8 mouse cellular contexts compared by ENCODE assay signal in genomic region chr7:44553196-44553764, GRCm38 (mm10). TPM values are rescaled to one million over a fixed set of nuclear protein-coding genes. Genes with fewer than 3 reads are reported as not detected.
DNase-seq lines count a peak whose midpoint lies in the region; ATAC-seq lines count a peak whose summit lies in the region.

No protein-coding gene starts in this region.

- peaks cover 10% of the 10 kb centered on the region for H3K36me3 ChIP-seq in forebrain, embryonic 16.5 days (ENCODE audit: control insufficient read depth, insufficient read depth)
- H3K36me3 ChIP-seq in hindbrain, embryonic 14.5 days (replicated peaks; ENCODE audit: control insufficient read depth, insufficient read depth) = peaks cover 28% of the 10 kb centered on the region

- H3K9me3 ChIP-seq in forebrain, embryonic 16.5 days (ENCODE audit: control insufficient read depth, low read length) = no peaks in the 10 kb centered on the region
- no peaks in the 10 kb centered on the region for H3K9me3 ChIP-seq in hindbrain, embryonic 14.5 days (ENCODE audit: control insufficient read depth, low read length)

- H3K4me3 ChIP-seq in forebrain, embryonic 16.5 days (replicated peaks; ENCODE audit: low read length) = peak overlapping the region; percentile 69
- H3K4me3 ChIP-seq in hindbrain, embryonic 14.5 days (replicated peaks; ENCODE audit: low read length) = peak overlapping the region; percentile 68

- peaks cover 3% of the 10 kb centered on the region; the same call in 1 of the 2 replicates for H3K27me3 ChIP-seq in forebrain, embryonic 16.5 days (replicated peaks; ENCODE audit: control insufficient read depth, insufficient read depth, low read length)
- no peaks in the 10 kb centered on the region for H3K27me3 ChIP-seq in hindbrain, embryonic 14.5 days (ENCODE audit: control insufficient read depth, insufficient read depth, low read length)

- H3K27ac ChIP-seq in forebrain, embryonic 16.5 days (ENCODE audit: low read length) = peak overlapping the region; percentile 73
- peak overlapping the region; percentile 84 for H3K27ac ChIP-seq in hindbrain, embryonic 14.5 days

- intact Hi-C loops in left cerebral cortex, postnatal 36 days (cut with DNase I) = no loop called here

- H3K4me2 ChIP-seq in forebrain, embryonic 16.5 days (ENCODE audit: low read length) = peak overlapping the region; percentile 68
- H3K4me2 ChIP-seq in hindbrain, embryonic 14.5 days (replicated peaks) = peak overlapping the region; percentile 69

- H3K9ac ChIP-seq in forebrain, embryonic 16.5 days (replicated peaks; ENCODE audit: low read depth, low read length) = peak overlapping the region; percentile 24
- H3K9ac ChIP-seq in hindbrain, embryonic 14.5 days = peak overlapping the region; percentile 46

- ATAC-seq in forebrain, embryonic 16.5 days = peak; percentile 54
- peak; percentile 72 for ATAC-seq in hindbrain, embryonic 14.5 days (ENCODE audit: low FRiP score)

- peak; percentile 73 for DNase-seq in MN1 (ENCODE audit: low spot score)
- DNase-seq in c-Kit-negative CD71-positive TER-119-positive erythroid progenitor cells, embryonic 14.5 days (ENCODE audit: low read depth, low spot score) = peak; percentile 69
- peak; percentile 73 for DNase-seq in hindbrain, embryonic 14.5 days (ENCODE audit: low spot score)
- DNase-seq in left cerebral cortex, postnatal 36 days (ENCODE audit: low spot score in 2 of 2) = peak; percentile 21 to 30
- DNase-seq in mesoderm, embryonic 11.5 days (ENCODE audit: low read depth, low spot score) = peak; percentile 93
- DNase-seq in right cerebral cortex, postnatal 4 days = peak; percentile 81
- peak; percentile 88 for DNase-seq in yolk sac, embryonic 10.5 days (ENCODE audit: low spot score)

- under 1% methylated on average over 31 of the region's 32 CpGs for WGBS in forebrain, embryonic 16.5 days
- under 1% methylated on average over 32 of the region's 32 CpGs for WGBS in hindbrain, embryonic 14.5 days

- H3K4me1 ChIP-seq in forebrain, embryonic 16.5 days (replicated peaks; ENCODE audit: control insufficient read depth, insufficient read depth, low read length) = peaks cover 16% of the 10 kb centered on the region
- peaks cover 6% of the 10 kb centered on the region for H3K4me1 ChIP-seq in hindbrain, embryonic 14.5 days (replicated peaks; ENCODE audit: control insufficient read depth, insufficient read depth, low read length)

RNA-seq across cellular contexts. Expression of gene Nr1h2, which starts 0.5 kb away (rescaled TPM):
- 69.8 and 80.2 TPM in 2 replicates for polyA plus RNA-seq in forebrain, embryonic 16.5 days (2015; fragmentation: Nextera tagmentation; extraction: Ambion mirVana)
- polyA plus RNA-seq in hindbrain, embryonic 14.5 days (2014; fragmentation: Nextera tagmentation; extraction: Ambion mirVana) = 50.7 and 53.6 TPM in 2 replicates
- 10 to 100 TPM; 73.1 to 78.3 TPM for total RNA-seq in left cerebral cortex, postnatal 36 days (2021)

RNA-seq across cellular contexts. Expression of gene Pold1, which starts 4.6 kb away (rescaled TPM):
- 46.1 and 48.0 TPM in 2 replicates for polyA plus RNA-seq in forebrain, embryonic 16.5 days (2015; fragmentation: Nextera tagmentation; extraction: Ambion mirVana)
- polyA plus RNA-seq in hindbrain, embryonic 14.5 days (2014; fragmentation: Nextera tagmentation; extraction: Ambion mirVana) = 14.0 and 17.9 TPM in 2 replicates
- total RNA-seq in left cerebral cortex, postnatal 36 days (2021) = 1 to 10 TPM; 7.5 to 7.6 TPM

RNA-seq across cellular contexts. Expression of gene Napsa, which starts 18.9 kb away (rescaled TPM):
- polyA plus RNA-seq in forebrain, embryonic 16.5 days (2015; fragmentation: Nextera tagmentation; extraction: Ambion mirVana) = 0.42 and 1.4 TPM in 2 replicates
- polyA plus RNA-seq in hindbrain, embryonic 14.5 days (2014; fragmentation: Nextera tagmentation; extraction: Ambion mirVana) = 0.81 and 1.0 TPM in 2 replicates
- not detected for total RNA-seq in left cerebral cortex, postnatal 36 days (2021)

RNA-seq across cellular contexts. Expression of gene Spib, which starts 21.4 kb away (rescaled TPM):
- polyA plus RNA-seq in forebrain, embryonic 16.5 days (2015; fragmentation: Nextera tagmentation; extraction: Ambion mirVana) = not detected in 2 replicates
- polyA plus RNA-seq in hindbrain, embryonic 14.5 days (2014; fragmentation: Nextera tagmentation; extraction: Ambion mirVana) = 0.09 TPM in 1 of 2 replicates, not detected in the other
- total RNA-seq in left cerebral cortex, postnatal 36 days (2021) = not detected

RNA-seq across cellular contexts. Expression of gene Mybpc2, which starts 28.8 kb away (rescaled TPM):
- 0.05 and 0.12 TPM in 2 replicates for polyA plus RNA-seq in forebrain, embryonic 16.5 days (2015; fragmentation: Nextera tagmentation; extraction: Ambion mirVana)
- polyA plus RNA-seq in hindbrain, embryonic 14.5 days (2014; fragmentation: Nextera tagmentation; extraction: Ambion mirVana) = 0.05 and 0.09 TPM in 2 replicates
- total RNA-seq in left cerebral cortex, postnatal 36 days (2021) = under 1 TPM in 1 of 2 experiments, not detected in 1; 0.12 TPM

Comparison
In these comparisons a context has a peak if more than half of its experiments do, and no peak if none do; other contexts are left out.
1. Peak in every context shown above with its lines: DNase-seq, ATAC-seq, H3K4me3 ChIP-seq and H3K27ac ChIP-seq.
2. DNase-seq: peak in every context shown above with its lines; median percentile 93 in mesoderm, embryonic 11.5 days; 88 in yolk sac, embryonic 10.5 days; 81 in right cerebral cortex, postnatal 4 days; 73 in MN1; 73 in hindbrain, embryonic 14.5 days; 69 in c-Kit-negative CD71-positive TER-119-positive erythroid progenitor cells, embryonic 14.5 days; 26 in left cerebral cortex, postnatal 36 days.